Mouse (Mus musculus): ENCODE results near the gene Cdc42ep4. TPM values are rescaled to one million over a fixed set of nuclear protein-coding genes. Genes with fewer than 3 reads are reported as not detected.

Cdc42ep4 gene
- polyA plus RNA-seq, 1 experiment from 2014 or later = 64.5 TPM

GRCm38 (mm10) chr11:113747725-113748380, 3.8 kb downstream of the Cdc42ep4 start:
- Histone ChIP-seq H3K9ac (ENCODE audit: low read depth, low read length) (no peak overlapping the region; the same call in 1 of the 2 replicates), H3K27me3 (ENCODE audit: control insufficient read depth, insufficient read depth, low read length) (no peaks in the 10 kb centered on the region), H3K27ac (ENCODE audit: low read depth, low read length) (no peak overlapping the region), H3K9me3 (ENCODE audit: control insufficient read depth, low read length) (no peaks in the 10 kb centered on the region), H3K4me3 (ENCODE audit: low read depth, low read length) (peak overlapping the region; percentile 1; the same call in 1 of the 2 replicates), H3K4me2 (replicated peaks; ENCODE audit: low read depth, low read length) (no peak overlapping the region; the same call in 1 of the 2 replicates), H3K4me1 (replicated peaks; ENCODE audit: control insufficient read depth, insufficient read depth, low read length) (peaks cover 21% of the 10 kb centered on the region), H3K36me3 (ENCODE audit: control insufficient read depth, insufficient read depth, low read length) (peaks cover 6% of the 10 kb centered on the region)
- WGBS = 73% methylated on average over 11 of the region's 11 CpGs
- ATAC-seq (ENCODE audit: low FRiP score) (no peak), DNase-seq (ENCODE audit: low spot score) (no peak)

- Histone ChIP-seq H3K9me3 (ENCODE audit: control insufficient read depth, low read length) (no peaks in the 10 kb centered on the region), H3K4me1 (replicated peaks; ENCODE audit: control insufficient read depth, insufficient read depth, low read length) (peaks cover 17% of the 10 kb centered on the region), H3K4me3 (ENCODE audit: low read depth, low read length) (no peak overlapping the region), H3K27ac (ENCODE audit: low read depth, low read length) (no peak overlapping the region), H3K9ac (ENCODE audit: low read depth, low read length) (no peak overlapping the region), H3K4me2 (replicated peaks; ENCODE audit: low read depth, low read length) (no peak overlapping the region), H3K36me3 (ENCODE audit: control insufficient read depth, insufficient read depth, low read length) (peaks cover 6% of the 10 kb centered on the region), H3K27me3 (ENCODE audit: control insufficient read depth, insufficient read depth, low read length) (no peaks in the 10 kb centered on the region)
- 73% methylated on average over 16 of the region's 16 CpGs for WGBS
- ATAC-seq (ENCODE audit: low FRiP score) (no peak), DNase-seq (ENCODE audit: low spot score) (peak; percentile 40)
Observed at GRCm38 (mm10) chr11:113747056-113747455, 4.6 kb downstream of the Cdc42ep4 start.

GRCm38 (mm10) chr11:113745961-113746360, 5.7 kb downstream of the Cdc42ep4 start:
- Histone ChIP-seq H3K36me3 (ENCODE audit: control insufficient read depth, insufficient read depth, low read length) (peaks cover 6% of the 10 kb centered on the region), H3K4me3 (ENCODE audit: low read depth, low read length) (no peak overlapping the region), H3K27ac (ENCODE audit: low read depth, low read length) (no peak overlapping the region), H3K4me1 (replicated peaks; ENCODE audit: control insufficient read depth, insufficient read depth, low read length) (peaks cover 15% of the 10 kb centered on the region), H3K27me3 (ENCODE audit: control insufficient read depth, insufficient read depth, low read length) (no peaks in the 10 kb centered on the region), H3K4me2 (replicated peaks; ENCODE audit: low read depth, low read length) (no peak overlapping the region), H3K9ac (ENCODE audit: low read depth, low read length) (no peak overlapping the region), H3K9me3 (ENCODE audit: control insufficient read depth, low read length) (no peaks in the 10 kb centered on the region)
- DNase-seq (ENCODE audit: low spot score) (no peak), ATAC-seq (ENCODE audit: low FRiP score) (no peak)
- 75% methylated on average over 4 of the region's 4 CpGs for WGBS

GRCm38 (mm10) chr11:113742998-113743397, 8.7 kb downstream of the Cdc42ep4 start:
- Histone ChIP-seq H3K4me3 (ENCODE audit: low read depth, low read length) (no peak overlapping the region), H3K4me1 (replicated peaks; ENCODE audit: control insufficient read depth, insufficient read depth, low read length) (peaks cover 6% of the 10 kb centered on the region), H3K27ac (ENCODE audit: low read depth, low read length) (no peak overlapping the region), H3K9me3 (ENCODE audit: control insufficient read depth, low read length) (no peaks in the 10 kb centered on the region), H3K4me2 (replicated peaks; ENCODE audit: low read depth, low read length) (no peak overlapping the region), H3K36me3 (ENCODE audit: control insufficient read depth, insufficient read depth, low read length) (peaks cover 6% of the 10 kb centered on the region), H3K9ac (ENCODE audit: low read depth, low read length) (no peak overlapping the region), H3K27me3 (ENCODE audit: control insufficient read depth, insufficient read depth, low read length) (no peaks in the 10 kb centered on the region)
- no peak for ATAC-seq (ENCODE audit: low FRiP score)
- DNase-seq (ENCODE audit: low spot score) = no peak
- WGBS = 92% methylated on average over 1 of the region's 1 CpGs

- Histone ChIP-seq H3K4me3 (ENCODE audit: low read depth, low read length) (no peak overlapping the region), H3K27me3 (ENCODE audit: control insufficient read depth, insufficient read depth, low read length) (no peaks in the 10 kb centered on the region), H3K4me1 (replicated peaks; ENCODE audit: control insufficient read depth, insufficient read depth, low read length) (peaks cover 4% of the 10 kb centered on the region; the same call in 1 of the 2 replicates), H3K4me2 (replicated peaks; ENCODE audit: low read depth, low read length) (no peak overlapping the region), H3K27ac (ENCODE audit: low read depth, low read length) (no peak overlapping the region), H3K36me3 (ENCODE audit: control insufficient read depth, insufficient read depth, low read length) (peaks cover 6% of the 10 kb centered on the region), H3K9me3 (ENCODE audit: control insufficient read depth, low read length) (no peaks in the 10 kb centered on the region), H3K9ac (ENCODE audit: low read depth, low read length) (no peak overlapping the region)
- DNase-seq (ENCODE audit: low spot score) (no peak), ATAC-seq (ENCODE audit: low FRiP score) (no peak)
- 84% methylated on average over 7 of the region's 7 CpGs for WGBS
Observed at GRCm38 (mm10) chr11:113740100-113740499, 11.6 kb downstream of the Cdc42ep4 start.

GRCm38 (mm10) chr11:113739213-113739612, 12.5 kb downstream of the Cdc42ep4 start:
- Histone ChIP-seq H3K9me3 (ENCODE audit: control insufficient read depth, low read length) (no peaks in the 10 kb centered on the region), H3K4me1 (replicated peaks; ENCODE audit: control insufficient read depth, insufficient read depth, low read length) (peaks cover 10% of the 10 kb centered on the region), H3K36me3 (ENCODE audit: control insufficient read depth, insufficient read depth, low read length) (peaks cover 6% of the 10 kb centered on the region), H3K4me2 (replicated peaks; ENCODE audit: low read depth, low read length) (no peak overlapping the region), H3K27me3 (ENCODE audit: control insufficient read depth, insufficient read depth, low read length) (no peaks in the 10 kb centered on the region), H3K4me3 (ENCODE audit: low read depth, low read length) (no peak overlapping the region), H3K27ac (ENCODE audit: low read depth, low read length) (no peak overlapping the region), H3K9ac (ENCODE audit: low read depth, low read length) (no peak overlapping the region)
- ATAC-seq (ENCODE audit: low FRiP score) (no peak), DNase-seq (ENCODE audit: low spot score) (no peak)
- WGBS = 88% methylated on average over 8 of the region's 8 CpGs

GRCm38 (mm10) chr11:113737912-113738311, 13.8 kb downstream of the Cdc42ep4 start:
- H3K4me1 ChIP-seq (replicated peaks; ENCODE audit: control insufficient read depth, insufficient read depth, low read length) = peaks cover 15% of the 10 kb centered on the region
- WGBS = 81% methylated on average over 8 of the region's 8 CpGs

GRCm38 (mm10) chr11:113737553-113737854, 14.2 kb downstream of the Cdc42ep4 start:
- Histone ChIP-seq H3K9ac (ENCODE audit: low read depth, low read length) (no peak overlapping the region), H3K4me1 (replicated peaks; ENCODE audit: control insufficient read depth, insufficient read depth, low read length) (peaks cover 15% of the 10 kb centered on the region), H3K4me3 (ENCODE audit: low read depth, low read length) (no peak overlapping the region), H3K27me3 (ENCODE audit: control insufficient read depth, insufficient read depth, low read length) (no peaks in the 10 kb centered on the region), H3K9me3 (ENCODE audit: control insufficient read depth, low read length) (no peaks in the 10 kb centered on the region), H3K27ac (ENCODE audit: low read depth, low read length) (no peak overlapping the region), H3K4me2 (replicated peaks; ENCODE audit: low read depth, low read length) (no peak overlapping the region), H3K36me3 (ENCODE audit: control insufficient read depth, insufficient read depth, low read length) (no peaks in the 10 kb centered on the region)
- ATAC-seq (ENCODE audit: low FRiP score) (no peak), DNase-seq (ENCODE audit: low spot score) (no peak)
- WGBS = 87% methylated on average over 3 of the region's 3 CpGs

More at GRCm38 (mm10) chr11:113737912-113738311, 13.8 kb downstream of the Cdc42ep4 start:
- H3K9ac ChIP-seq (ENCODE audit: low read depth, low read length) = no peak overlapping the region
- no peak for DNase-seq (ENCODE audit: low spot score)
- H3K4me2 ChIP-seq (replicated peaks; ENCODE audit: low read depth, low read length) = no peak overlapping the region
- ATAC-seq (ENCODE audit: low FRiP score) = no peak
- no peaks in the 10 kb centered on the region for H3K9me3 ChIP-seq (ENCODE audit: control insufficient read depth, low read length)
- H3K27me3 ChIP-seq (ENCODE audit: control insufficient read depth, insufficient read depth, low read length) = no peaks in the 10 kb centered on the region
- no peaks in the 10 kb centered on the region for H3K36me3 ChIP-seq (ENCODE audit: control insufficient read depth, insufficient read depth, low read length)
- H3K27ac ChIP-seq (ENCODE audit: low read depth, low read length) = no peak overlapping the region
- no peak overlapping the region for H3K4me3 ChIP-seq (ENCODE audit: low read depth, low read length)

GRCm38 (mm10) chr11:113736848-113737552, 14.7 kb downstream of the Cdc42ep4 start:
- DNase-seq (ENCODE audit: low spot score) (no peak), ATAC-seq (ENCODE audit: low FRiP score) (no peak)
- Histone ChIP-seq H3K27ac (ENCODE audit: low read depth, low read length) (no peak overlapping the region), H3K9me3 (ENCODE audit: control insufficient read depth, low read length) (no peaks in the 10 kb centered on the region), H3K4me3 (ENCODE audit: low read depth, low read length) (no peak overlapping the region), H3K4me2 (replicated peaks; ENCODE audit: low read depth, low read length) (no peak overlapping the region), H3K9ac (ENCODE audit: low read depth, low read length) (no peak overlapping the region), H3K36me3 (ENCODE audit: control insufficient read depth, insufficient read depth, low read length) (no peaks in the 10 kb centered on the region), H3K4me1 (replicated peaks; ENCODE audit: control insufficient read depth, insufficient read depth, low read length) (peaks cover 15% of the 10 kb centered on the region), H3K27me3 (ENCODE audit: control insufficient read depth, insufficient read depth, low read length) (no peaks in the 10 kb centered on the region)
- WGBS = 79% methylated on average over 11 of the region's 11 CpGs
